Mouse (Mus musculus): ENCODE data around the gene Arhgef39. TPM values are rescaled to one million over a fixed set of nuclear protein-coding genes. Genes with fewer than 3 reads are reported as not detected.

The Arhgef39 gene
- 23.4 and 71.2 TPM in 2 replicates for total RNA-seq (2014; fragmentation: Nextera tagmentation)
- 29.0 and 32.4 TPM in 2 replicates for total RNA-seq (2017)
- 16.4 and 21.8 TPM in 2 replicates for polyA plus RNA-seq (2012)

- TF ChIP-seq TAL1 (conservative IDR thresholded peaks at IDR 0.05; ENCODE audit: low read depth, low read length) (no peak), GATA2 (IDR thresholded peaks at IDR 0.05; ENCODE audit: borderline replicate concordance, low read depth, low read length) (no peak), POLR2AphosphoS5 (IDR thresholded peaks at IDR 0.05; ENCODE audit: insufficient replicate concordance, low read depth, low read length) (no peak), CTCF (IDR thresholded peaks at IDR 0.05; ENCODE audit: low read depth, low read length) (no peak), GATA1 (IDR thresholded peaks at IDR 0.05; ENCODE audit: borderline replicate concordance, low read length) (no peak)
- peaks cover 11% of the 10 kb centered on the region for H3K27me3 ChIP-seq (ENCODE audit: insufficient read depth, low read length)
- H3K4me3 ChIP-seq (ENCODE audit: low read depth, low read length) = peak within 1 kb of the TSS; percentile 88
- peaks cover 67% of the 10 kb centered on the region for H3K4me1 ChIP-seq (ENCODE audit: insufficient read depth, low read depth, low read length)
- peak; percentile 75 for DNase-seq (ENCODE audit: low spot score)
- peaks cover 39% of the 10 kb centered on the region for H3K36me3 ChIP-seq (replicated peaks)
- H3K9me3 ChIP-seq (replicated peaks) = no peaks in the 10 kb centered on the region
- peak; percentile 22; the same call in 1 of the 2 replicates for ATAC-seq (ENCODE audit: extremely low read depth, insufficient number of reproducible peaks, low FRiP score, poor library complexity, severe bottlenecking)
These were observed at the start of gene Arhgef39 for GRCm38 (mm10) chr4:43499407-43500333. Arhgef39 (minus strand) TSS chr4:43499695.

GRCm38 (mm10) chr4:43549055-43549454, 49.6 kb upstream of the Arhgef39 start:
- no peak for ATAC-seq (ENCODE audit: extremely low read depth, insufficient number of reproducible peaks, low FRiP score, poor library complexity, severe bottlenecking)
- H3K9me3 ChIP-seq (replicated peaks) = peaks cover 8% of the 10 kb centered on the region
- H3K36me3 ChIP-seq (replicated peaks) = peaks cover 99% of the 10 kb centered on the region
- TF ChIP-seq GATA1 (IDR thresholded peaks at IDR 0.05; ENCODE audit: borderline replicate concordance, low read length) (no peak), TAL1 (conservative IDR thresholded peaks at IDR 0.05; ENCODE audit: low read depth, low read length) (no peak), GATA2 (IDR thresholded peaks at IDR 0.05; ENCODE audit: borderline replicate concordance, low read depth, low read length) (no peak), CTCF (IDR thresholded peaks at IDR 0.05; ENCODE audit: low read depth, low read length) (no peak), POLR2AphosphoS5 (IDR thresholded peaks at IDR 0.05; ENCODE audit: insufficient replicate concordance, low read depth, low read length) (no peak)
- H3K4me1 ChIP-seq (ENCODE audit: insufficient read depth, low read depth, low read length) = peaks cover 4% of the 10 kb centered on the region; the same call in 1 of the 2 replicates
- no peak for DNase-seq (ENCODE audit: low spot score)
- H3K27me3 ChIP-seq (ENCODE audit: insufficient read depth, low read length) = peaks cover 2% of the 10 kb centered on the region; the same call in 1 of the 2 replicates
- no peak overlapping the region for H3K4me3 ChIP-seq (ENCODE audit: low read depth, low read length)

GRCm38 (mm10) chr4:43547160-43547559, 47.7 kb upstream of the Arhgef39 start:
- H3K4me3 ChIP-seq (ENCODE audit: low read depth, low read length) = no peak overlapping the region
- H3K9me3 ChIP-seq (replicated peaks) = peaks cover 10% of the 10 kb centered on the region
- 0 out of 2 replicates have a peak, but pooled peaks cover 3% of the 10 kb centered on the region for H3K4me1 ChIP-seq (ENCODE audit: insufficient read depth, low read depth, low read length)
- ATAC-seq (ENCODE audit: extremely low read depth, insufficient number of reproducible peaks, low FRiP score, poor library complexity, severe bottlenecking) (no peak), DNase-seq (ENCODE audit: low spot score) (no peak)
- peaks cover 2% of the 10 kb centered on the region; the same call in 1 of the 2 replicates for H3K27me3 ChIP-seq (ENCODE audit: insufficient read depth, low read length)
- peaks cover 99% of the 10 kb centered on the region for H3K36me3 ChIP-seq (replicated peaks)
- TF ChIP-seq TAL1 (conservative IDR thresholded peaks at IDR 0.05; ENCODE audit: low read depth, low read length) (no peak), CTCF (IDR thresholded peaks at IDR 0.05; ENCODE audit: low read depth, low read length) (no peak), GATA1 (IDR thresholded peaks at IDR 0.05; ENCODE audit: borderline replicate concordance, low read length) (no peak), GATA2 (IDR thresholded peaks at IDR 0.05; ENCODE audit: borderline replicate concordance, low read depth, low read length) (no peak), POLR2AphosphoS5 (IDR thresholded peaks at IDR 0.05; ENCODE audit: insufficient replicate concordance, low read depth, low read length) (no peak)

- TF ChIP-seq TAL1 (conservative IDR thresholded peaks at IDR 0.05; ENCODE audit: low read depth, low read length) = no peak
- no peak for TF ChIP-seq POLR2AphosphoS5 (IDR thresholded peaks at IDR 0.05; ENCODE audit: insufficient replicate concordance, low read depth, low read length)
- TF ChIP-seq CTCF (IDR thresholded peaks at IDR 0.05; ENCODE audit: low read depth, low read length) = no peak
- no peak for TF ChIP-seq GATA1 (IDR thresholded peaks at IDR 0.05; ENCODE audit: borderline replicate concordance, low read length)
- TF ChIP-seq GATA2 (IDR thresholded peaks at IDR 0.05; ENCODE audit: borderline replicate concordance, low read depth, low read length) = no peak
- Histone ChIP-seq H3K4me1 (ENCODE audit: insufficient read depth, low read depth, low read length) (0 out of 2 replicates have a peak, but pooled peaks cover 3% of the 10 kb centered on the region), H3K9me3 (replicated peaks) (peaks cover 11% of the 10 kb centered on the region), H3K27me3 (ENCODE audit: insufficient read depth, low read length) (peaks cover 2% of the 10 kb centered on the region; the same call in 1 of the 2 replicates), H3K36me3 (replicated peaks) (peaks cover 100% of the 10 kb centered on the region), H3K4me3 (ENCODE audit: low read depth, low read length) (no peak overlapping the region)
- DNase-seq (ENCODE audit: low spot score) (no peak), ATAC-seq (ENCODE audit: extremely low read depth, insufficient number of reproducible peaks, low FRiP score, poor library complexity, severe bottlenecking) (no peak)
These were observed 47.0 kb upstream of the Arhgef39 start for GRCm38 (mm10) chr4:43546375-43547047.

- H3K27me3 ChIP-seq (ENCODE audit: insufficient read depth, low read length) = no peaks in the 10 kb centered on the region
- H3K36me3 ChIP-seq (replicated peaks) = peaks cover 99% of the 10 kb centered on the region
- no peak for DNase-seq (ENCODE audit: low spot score)
- no peak for TF ChIP-seq GATA2 (IDR thresholded peaks at IDR 0.05; ENCODE audit: borderline replicate concordance, low read depth, low read length)
- TF ChIP-seq POLR2AphosphoS5 (IDR thresholded peaks at IDR 0.05; ENCODE audit: insufficient replicate concordance, low read depth, low read length) = no peak
- TF ChIP-seq GATA1 (IDR thresholded peaks at IDR 0.05; ENCODE audit: borderline replicate concordance, low read length) = no peak
- no peak for TF ChIP-seq TAL1 (conservative IDR thresholded peaks at IDR 0.05; ENCODE audit: low read depth, low read length)
- no peak for TF ChIP-seq CTCF (IDR thresholded peaks at IDR 0.05; ENCODE audit: low read depth, low read length)
- H3K9me3 ChIP-seq (replicated peaks) = peaks cover 16% of the 10 kb centered on the region
- H3K4me1 ChIP-seq (ENCODE audit: insufficient read depth, low read depth, low read length) = 0 out of 2 replicates have a peak, but pooled peaks cover 3% of the 10 kb centered on the region
- H3K4me3 ChIP-seq (ENCODE audit: low read depth, low read length) = no peak overlapping the region
- ATAC-seq (ENCODE audit: extremely low read depth, insufficient number of reproducible peaks, low FRiP score, poor library complexity, severe bottlenecking) = no peak
These were observed 42.5 kb upstream of the Arhgef39 start for GRCm38 (mm10) chr4:43542044-43542443.

Measured in G1E (cell line).